Comparison of ENCODE assay signal across 30 mouse cellular contexts in genomic region chr3:97223261-97223660, GRCm38 (mm10).
"Had no signal": no experiment of that assay in that cellular context is flagged by ENCODE, and none has a peak within 500 bp of the region (broad histone marks: within the 10 kb centered on the region; RNA-seq: fewer than 3 reads in every experiment).

No protein-coding gene starts in this region.

- H3K27ac ChIP-seq: left cerebral cortex, adult 2 months; limb, embryonic 10.5 days; limb, embryonic 12.5 days; limb, embryonic 13.5 days; limb, embryonic 15.5 days; liver, embryonic 12.5 days; liver, embryonic 13.5 days; liver, embryonic 14.5 days; liver, embryonic 15.5 days; lung, embryonic 15.5 days; macrophage; midbrain, embryonic 10.5 days; midbrain, embryonic 12.5 days; midbrain, embryonic 15.5 days had no signal

- H3K4me3 ChIP-seq: left cerebral cortex, adult 2 months; limb, embryonic 10.5 days; limb, embryonic 12.5 days; limb, embryonic 13.5 days; limb, embryonic 15.5 days; liver, embryonic 12.5 days; liver, embryonic 13.5 days; liver, embryonic 15.5 days; lung, embryonic 15.5 days; megakaryocyte, embryonic 14.5 days; midbrain, embryonic 10.5 days; midbrain, embryonic 12.5 days; midbrain, embryonic 15.5 days; myocyte had no signal

- DNase-seq: left cerebral cortex, postnatal 4 days; liver; liver, embryonic 13.5 days; liver, postnatal 0 days; lung, adult 18-20 months; lung, adult 2 months; lung, embryonic 14.5 days; lung, postnatal 10 days; lung, postnatal 14 days; lung, postnatal 36 days; lung, postnatal 4 days; midbrain, embryonic 14.5 days had no signal

- ATAC-seq: liver, embryonic 12.5 days; liver, postnatal 0 days; lung, postnatal 0 days; midbrain, embryonic 15.5 days; midbrain, embryonic 16.5 days had no signal

- H3K9ac ChIP-seq: limb, embryonic 12.5 days; limb, embryonic 13.5 days; limb, embryonic 15.5 days; liver, embryonic 12.5 days; liver, embryonic 13.5 days; liver, embryonic 14.5 days; liver, embryonic 15.5 days; liver, postnatal 0 days; lung, embryonic 14.5 days; lung, embryonic 15.5 days; midbrain, embryonic 12.5 days; midbrain, embryonic 15.5 days had no signal

- H3K9me3 ChIP-seq: limb, embryonic 10.5 days; limb, embryonic 12.5 days; limb, embryonic 13.5 days; limb, embryonic 15.5 days; liver, embryonic 12.5 days; liver, embryonic 13.5 days; liver, embryonic 15.5 days; lung, embryonic 15.5 days; megakaryocyte, embryonic 14.5 days; midbrain, embryonic 10.5 days; midbrain, embryonic 12.5 days; midbrain, embryonic 15.5 days had no signal

- H3K4me2 ChIP-seq: limb, embryonic 12.5 days; limb, embryonic 13.5 days; limb, embryonic 15.5 days; liver, embryonic 11.5 days; liver, embryonic 12.5 days; liver, embryonic 13.5 days; liver, embryonic 15.5 days; lung, embryonic 14.5 days; lung, embryonic 15.5 days; midbrain, embryonic 12.5 days; midbrain, embryonic 15.5 days had no signal

- H3K27me3 ChIP-seq: limb, embryonic 12.5 days; limb, embryonic 13.5 days; limb, embryonic 15.5 days; lung, embryonic 15.5 days; megakaryocyte, embryonic 14.5 days; midbrain, embryonic 12.5 days; midbrain, embryonic 15.5 days had no signal
